Mouse (Mus musculus): ENCODE data around the gene Smim20.

Gene Smim20

GRCm38 (mm10) chr5:53314404-53315167 is 47.7 kb downstream of the Smim20 start:
- no peak for DNase-seq

GRCm38 (mm10) chr5:53315829-53316228 is 48.9 kb downstream of the Smim20 start:
- no peak for DNase-seq

GRCm38 (mm10) chr5:53317396-53317795 is 50.5 kb downstream of the Smim20 start:
- no peak for DNase-seq

- DNase-seq: no peak
Observed at GRCm38 (mm10) chr5:53317885-53318466, 51.1 kb downstream of the Smim20 start.

- no peak for DNase-seq
Observed at GRCm38 (mm10) chr5:53320331-53320730, 53.4 kb downstream of the Smim20 start.

GRCm38 (mm10) chr5:53321901-53322300 is 55.0 kb downstream of the Smim20 start:
- DNase-seq: no peak

- DNase-seq: no peak
Observed at GRCm38 (mm10) chr5:53322471-53322870, 55.6 kb downstream of the Smim20 start.

GRCm38 (mm10) chr5:53323121-53323520 is 56.2 kb downstream of the Smim20 start:
- DNase-seq: no peak

GRCm38 (mm10) chr5:53324256-53324655 is 57.4 kb downstream of the Smim20 start:
- DNase-seq: no peak

GRCm38 (mm10) chr5:53324791-53325190 is 57.9 kb downstream of the Smim20 start:
- no peak for DNase-seq

- peak; percentile 61 to 64 for DNase-seq
Observed at GRCm38 (mm10) chr5:53326023-53326422, 59.1 kb downstream of the Smim20 start.

GRCm38 (mm10) chr5:53326491-53326890 is 59.6 kb downstream of the Smim20 start:
- DNase-seq: no peak

Measured in kidney, postnatal 25 days (tissue).